Mouse (Mus musculus) kidney, postnatal 0 days (tissue): Measurements from ENCODE around the gene 1810010H24Rik. TPM values are rescaled to one million over a fixed set of nuclear protein-coding genes. Genes with fewer than 3 reads are reported as not detected.
A peak's percentile ranks its signal among the peaks of the same experiment; 100 is the strongest.

Experiments used
- ATAC-seq: fragments of 200-750 bp; cut with Nextera tagmentation; replicated peaks from 2 replicates; pipeline ENCODE4 v1.8.0; 2017; ENCODE audit warnings: low read depth, moderate number of reproducible peaks, moderate TSS enrichment, moderate library complexity; ENCODE audit not compliant: low FRiP score
- DNase-seq: peaks from one replicate; pipeline ENCODE4 v3.0.0-alpha.2; 2016; ENCODE audit warnings: low spot score
- H3K27ac ChIP-seq: fragments of 300-500 bp; sonication (generic); 2 replicates; pipeline ENCODE4 v1.5.1; 2014; ENCODE audit warnings: mild to moderate bottlenecking
- H3K27me3 ChIP-seq: fragments of 300-500 bp; sonication (generic); 2 replicates; pipeline ENCODE4 v1.6.1; 2014; ENCODE audit warnings: low read length, mixed read lengths; ENCODE audit not compliant: insufficient read depth
- H3K36me3 ChIP-seq: fragments of 300-500 bp; sonication (generic); 2 replicates; pipeline ENCODE4 v1.6.1; 2014; ENCODE audit warnings: low read length, mixed read lengths; ENCODE audit not compliant: insufficient read depth
- H3K4me1 ChIP-seq: fragments of 300-500 bp; sonication (generic); replicated peaks from 2 replicates; pipeline ENCODE4 v1.6.1; 2014; ENCODE audit warnings: antibody characterized with exemption, low read length, mixed read lengths; ENCODE audit not compliant: insufficient read depth
- H3K4me2 ChIP-seq: fragments of 300-500 bp; sonication (generic); 2 replicates; pipeline ENCODE4 v1.6.1; 2014; ENCODE audit warnings: mild to moderate bottlenecking, low read length, moderate library complexity, mixed read lengths
- H3K4me3 ChIP-seq: fragments of 300-500 bp; sonication (generic); replicated peaks from 2 replicates; pipeline ENCODE4 v1.5.1; 2014; ENCODE audit warnings: low read depth, low read length
- H3K9ac ChIP-seq: fragments of 300-500 bp; sonication (generic); 2 replicates; pipeline ENCODE4 v1.6.1; 2014; ENCODE audit warnings: low read depth, low read length
- H3K9me3 ChIP-seq: fragments of 300-500 bp; sonication (generic); replicated peaks from 2 replicates; pipeline ENCODE4 v1.6.1; 2016; ENCODE audit warnings: low read length, inconsistent platforms, mixed read lengths
- CTCF ChIP-seq: IDR thresholded peaks from 2 replicates; pipeline ENCODE4 v1.5.1; 2016; ENCODE audit warnings: antibody characterized with exemption, low read depth, mild to moderate bottlenecking, moderate library complexity
- WGBS: fragments of 180-500 bp; shearing (Covaris S2); extraction: QIAGEN DNeasy Blood & Tissue Kit; methylation state at CpG from one replicate; pipeline ENCODE4 v1.1.7; 2014; 5-methylcytosine and 5-hydroxymethylcytosine counted together
- polyA plus RNA-seq: library from polyadenylated mRNA; unstranded; fragments of >200 nt; fragmentation: Nextera tagmentation; extraction: Ambion mirVana; gene quantifications from 2 replicates; pipeline ENCODE4 v1.2.1, GENCODE M21; 2015

The 1810010H24Rik gene
- polyA plus RNA-seq, 1 experiment from 2014 or later = 5.1 TPM

DNA sequence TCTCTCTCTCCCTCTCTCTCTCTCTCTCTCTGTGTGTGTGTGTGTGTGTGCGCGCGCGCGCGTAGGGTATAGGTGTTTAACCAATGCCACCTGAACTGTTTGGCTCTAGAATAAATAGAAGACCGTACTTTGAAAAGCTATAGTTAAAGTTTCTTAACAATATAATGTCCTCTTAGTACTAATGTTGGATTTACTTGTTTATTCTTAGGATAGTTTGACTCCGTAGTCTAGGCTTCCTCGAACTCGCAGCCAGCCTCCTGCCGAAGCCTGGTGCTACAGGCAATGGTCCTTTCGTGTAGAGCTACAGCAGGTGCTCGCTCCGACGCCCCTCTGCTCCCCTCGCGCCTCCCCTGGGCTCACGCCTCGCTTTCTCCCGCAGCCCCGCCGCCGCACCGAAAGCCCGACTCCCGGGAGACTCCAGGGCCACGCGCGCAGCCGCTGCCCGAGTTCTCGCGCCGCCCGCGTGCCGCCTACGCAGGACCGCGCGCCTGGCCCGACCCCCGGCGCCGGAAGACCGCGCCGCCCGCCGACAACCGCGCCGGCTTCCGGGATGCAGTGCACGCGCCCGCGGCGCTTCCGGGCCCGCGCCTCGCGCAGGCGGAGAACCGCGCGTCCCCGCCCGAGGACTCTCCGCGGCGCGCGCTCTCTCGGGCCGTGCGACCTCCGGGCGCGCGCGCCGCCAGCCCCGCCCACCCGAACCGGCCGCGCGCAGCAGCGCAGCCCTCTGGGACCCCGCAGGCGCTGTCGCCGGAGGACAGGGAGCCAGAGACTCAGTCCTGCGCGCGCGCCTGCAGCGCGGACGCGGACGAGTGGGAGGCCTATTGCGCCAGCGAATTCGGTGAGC is 2.2 kb downstream of the 1810010H24Rik start:
- Histone ChIP-seq H3K4me3 (peak overlapping the region; percentile 59), H3K27ac (peak overlapping the region; percentile 87), H3K9ac (peak overlapping the region; percentile 74), H3K4me2 (peak overlapping the region; percentile 92), H3K36me3 (no peaks in the 10 kb centered on the region), H3K9me3 (no peaks in the 10 kb centered on the region), H3K4me1 (peaks cover 5% of the 10 kb centered on the region), H3K27me3 (no peaks in the 10 kb centered on the region)
- WGBS = under 1% methylated on average over 106 of the region's 107 CpGs
- no peak for TF ChIP-seq CTCF
- ATAC-seq (peak; percentile 87), DNase-seq (peak; percentile 92)

DNA sequence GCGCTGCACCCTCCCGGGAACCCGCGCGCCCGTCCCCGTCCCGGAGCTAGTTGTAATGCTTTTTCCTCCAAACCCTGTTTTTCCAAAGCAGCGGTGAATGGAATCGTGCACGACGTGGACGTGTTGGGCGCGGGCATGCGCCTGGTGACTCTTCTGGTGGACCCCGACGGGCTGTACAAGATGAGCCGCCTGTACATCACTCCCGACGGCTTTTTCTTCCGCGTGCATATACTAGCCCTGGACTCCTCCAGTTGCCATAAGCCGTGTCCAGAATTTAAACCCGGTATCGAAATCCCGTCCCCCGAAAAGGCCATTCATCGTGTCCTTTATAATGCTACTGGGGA is 2.8 kb downstream of the 1810010H24Rik start:
- 2% methylated on average over 29 of the region's 29 CpGs for WGBS
- ATAC-seq (peak; percentile 29; the same call in 1 of the 2 replicates), DNase-seq (no peak)
- H3K27me3 ChIP-seq = no peaks in the 10 kb centered on the region
- H3K27ac ChIP-seq = peak overlapping the region; percentile 87
- H3K9ac ChIP-seq = peak overlapping the region; percentile 74
- peaks cover 5% of the 10 kb centered on the region for H3K4me1 ChIP-seq
- H3K36me3 ChIP-seq = no peaks in the 10 kb centered on the region
- peak overlapping the region; percentile 92 for H3K4me2 ChIP-seq
- TF ChIP-seq CTCF = no peak
- H3K9me3 ChIP-seq = no peaks in the 10 kb centered on the region
- H3K4me3 ChIP-seq = peak overlapping the region; percentile 59

DNA sequence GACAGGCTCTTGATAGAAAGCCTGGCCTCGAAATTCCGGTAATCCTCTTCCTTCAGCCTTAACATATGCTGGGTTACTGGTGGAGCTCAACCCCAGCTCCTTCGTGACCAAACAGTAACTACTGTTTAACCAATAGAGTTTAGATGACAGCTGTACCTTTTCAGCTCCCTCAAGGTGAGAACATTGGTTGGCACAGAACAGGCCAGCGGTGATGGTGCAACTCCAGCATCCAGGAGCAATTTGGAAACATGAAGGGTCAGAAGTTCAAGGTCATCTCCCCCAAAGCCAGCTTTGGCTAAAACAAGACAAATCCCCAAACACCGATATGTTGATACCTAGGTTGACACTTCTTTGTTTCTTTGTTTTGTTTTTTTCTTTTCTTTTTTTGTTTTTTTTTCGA is 3.3 kb downstream of the 1810010H24Rik start:
- no peak for ATAC-seq
- TF ChIP-seq CTCF = no peak
- whole genome bisulfite sequencing = 67% methylated on average over 6 of the region's 6 CpGs
- no peaks in the 10 kb centered on the region for H3K9me3 ChIP-seq
- peak overlapping the region; percentile 87 for H3K27ac ChIP-seq
- H3K9ac ChIP-seq = peak overlapping the region; percentile 74; the same call in 1 of the 2 replicates
- H3K4me1 ChIP-seq = peaks cover 5% of the 10 kb centered on the region
- H3K4me3 ChIP-seq = peak overlapping the region; percentile 59
- H3K36me3 ChIP-seq = no peaks in the 10 kb centered on the region
- peak overlapping the region; percentile 92 for H3K4me2 ChIP-seq
- DNase-seq = no peak
- H3K27me3 ChIP-seq = no peaks in the 10 kb centered on the region

DNA sequence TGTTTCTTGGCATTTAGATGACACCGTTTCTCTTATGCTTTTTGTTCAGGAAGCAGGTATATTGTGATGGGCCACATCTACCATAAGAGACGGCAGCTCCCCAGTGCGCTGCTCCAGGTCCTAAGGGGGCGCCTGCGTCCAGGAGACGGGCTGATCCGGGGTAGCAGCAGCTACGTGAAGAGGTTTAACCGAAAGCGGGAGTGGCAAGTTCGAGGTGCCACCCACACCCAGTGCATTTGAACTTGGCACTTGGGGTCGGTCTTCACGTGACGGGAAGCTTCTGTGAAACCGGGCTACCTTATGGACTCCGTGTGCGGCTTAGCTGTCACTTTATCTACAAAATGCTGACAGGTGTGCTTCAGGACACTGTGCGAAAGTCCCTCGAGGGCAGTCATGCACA is 4.1 kb downstream of the 1810010H24Rik start:
- Histone ChIP-seq H3K27me3 (no peaks in the 10 kb centered on the region), H3K9me3 (no peaks in the 10 kb centered on the region), H3K36me3 (0 out of 2 replicates have a peak, but pooled peaks cover 3% of the 10 kb centered on the region), H3K27ac (no peak overlapping the region), H3K4me2 (no peak overlapping the region), H3K4me3 (no peak overlapping the region), H3K9ac (no peak overlapping the region), H3K4me1 (peaks cover 5% of the 10 kb centered on the region)
- WGBS = 49% methylated on average over 19 of the region's 19 CpGs
- no peak for DNase-seq
- ATAC-seq = no peak
- TF ChIP-seq CTCF = no peak

DNA sequence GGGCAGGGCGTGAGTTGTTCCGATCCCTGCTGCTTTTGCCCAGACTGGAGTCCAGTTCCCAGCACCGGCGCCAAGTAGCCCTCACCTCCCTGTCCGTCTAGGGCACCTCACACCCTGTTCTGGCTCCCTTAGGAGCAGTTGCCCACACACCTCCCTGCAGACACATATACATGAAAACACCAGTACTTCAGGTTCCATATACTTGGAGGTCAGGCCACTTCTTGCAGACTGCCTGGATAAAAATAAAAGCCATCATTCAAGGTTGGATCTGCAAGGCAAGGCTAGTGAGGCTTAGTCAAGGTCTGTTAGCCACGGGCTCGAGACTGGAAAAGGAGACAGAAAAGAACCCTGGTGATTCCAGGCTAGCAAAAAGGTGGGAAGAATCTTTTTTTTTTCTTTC is 6.2 kb downstream of the 1810010H24Rik start:
- Histone ChIP-seq H3K4me3 (no peak overlapping the region), H3K9ac (no peak overlapping the region), H3K27me3 (no peaks in the 10 kb centered on the region), H3K36me3 (peaks cover 6% of the 10 kb centered on the region; the same call in 1 of the 2 replicates), H3K4me1 (no peaks in the 10 kb centered on the region), H3K27ac (no peak overlapping the region; the same call in 1 of the 2 replicates), H3K4me2 (no peak overlapping the region; the same call in 1 of the 2 replicates), H3K9me3 (no peaks in the 10 kb centered on the region)
- 45% methylated on average over 7 of the region's 7 CpGs for WGBS
- ATAC-seq (no peak), DNase-seq (peak; percentile 23)
- no peak for TF ChIP-seq CTCF

DNA sequence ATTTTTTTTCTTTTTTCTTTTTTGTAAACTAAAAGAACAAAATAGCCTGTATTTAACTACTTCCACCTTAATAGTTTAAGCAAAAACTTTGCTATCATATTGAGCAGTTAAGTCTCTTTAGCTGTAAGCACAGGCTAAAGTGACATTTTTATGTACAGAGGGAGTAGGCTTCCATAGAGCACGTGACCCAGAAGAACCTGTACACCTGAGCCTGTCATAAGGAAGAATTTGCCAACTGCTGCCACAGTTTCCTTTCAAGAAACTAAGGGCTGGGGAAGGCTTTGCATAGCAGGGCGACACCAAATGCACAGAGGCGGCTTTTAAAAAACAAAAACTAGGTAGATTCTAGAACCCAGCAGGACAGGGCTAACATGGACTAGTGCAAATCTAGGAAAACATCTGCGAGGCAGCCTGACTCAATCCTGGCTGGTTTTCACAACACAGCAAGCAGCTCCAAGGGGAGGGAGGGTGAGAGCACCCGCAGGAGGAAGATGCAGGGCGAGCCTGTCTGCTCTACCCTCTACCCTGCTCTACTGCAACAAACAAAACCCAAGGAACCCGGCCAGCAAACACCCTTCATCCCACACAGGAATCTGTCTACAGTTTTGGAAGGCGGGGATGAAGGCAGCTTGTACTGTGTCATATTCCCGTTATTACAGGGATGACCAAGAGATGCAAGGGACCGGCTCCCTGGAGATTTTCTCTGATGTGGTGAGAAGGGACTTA is 8.8 kb downstream of the 1810010H24Rik start:
- Histone ChIP-seq H3K36me3 (peaks cover 21% of the 10 kb centered on the region), H3K4me3 (no peak overlapping the region), H3K27me3 (no peaks in the 10 kb centered on the region), H3K9me3 (no peaks in the 10 kb centered on the region), H3K4me2 (no peak overlapping the region), H3K4me1 (no peaks in the 10 kb centered on the region), H3K9ac (no peak overlapping the region), H3K27ac (no peak overlapping the region)
- DNase-seq (no peak), ATAC-seq (no peak)
- 85% methylated on average over 10 of the region's 10 CpGs for WGBS
- no peak for TF ChIP-seq CTCF
